Mouse (Mus musculus) heart, embryonic 14.5 days (tissue): Measurements from ENCODE around the gene Grip1. TPM values are rescaled to one million over a fixed set of nuclear protein-coding genes. Genes with fewer than 3 reads are reported as not detected.

Experiments used
- ATAC-seq: fragments of 200-750 bp; cut with Nextera tagmentation; 2 replicates; pipeline ENCODE4 v1.8.0; 2017; ENCODE audit warnings: low read depth, moderate TSS enrichment; ENCODE audit not compliant: insufficient number of reproducible peaks, insufficient read depth, low FRiP score
- H3K27ac ChIP-seq, 2 experiments: fragments of 200-500 bp in 1 of 2; fragments of 300-500 bp in 1 of 2; sonication (generic) in 1 of 2; replicated peaks in 1 of 2; 2 replicates each; pipeline ENCODE4 v1.5.1; 2012 to 2014; ENCODE audit warnings: low read depth in 2 of 2, low read length in 2 of 2, control low read depth in 1 of 2, mild to moderate bottlenecking in 1 of 2, mixed read lengths in 1 of 2; ENCODE audit not compliant: control insufficient read depth in 1 of 2, insufficient read depth in 1 of 2
- H3K27me3 ChIP-seq: fragments of 300-500 bp; sonication (generic); 2 replicates; pipeline ENCODE4 v1.6.1; 2014; ENCODE audit warnings: mild to moderate bottlenecking, low read length, control low read depth; ENCODE audit not compliant: control insufficient read depth, insufficient read depth
- H3K36me3 ChIP-seq: fragments of 300-500 bp; sonication (generic); 2 replicates; pipeline ENCODE4 v1.6.1; 2014; ENCODE audit warnings: mild to moderate bottlenecking, control low read depth, low read length, mixed read lengths; ENCODE audit not compliant: control insufficient read depth, insufficient read depth
- H3K4me1 ChIP-seq, 2 experiments: fragments of 200-500 bp in 1 of 2; fragments of 300-500 bp in 1 of 2; sonication (generic) in 1 of 2; 2 replicates each; pipeline ENCODE4 v1.6.1; 2012 to 2014; ENCODE audit warnings: low read length in 2 of 2, control low read depth in 1 of 2, mixed read lengths in 1 of 2; ENCODE audit not compliant: control insufficient read depth in 2 of 2, insufficient read depth in 2 of 2
- H3K4me2 ChIP-seq: fragments of 300-500 bp; sonication (generic); 2 replicates; pipeline ENCODE4 v1.6.1; 2014; ENCODE audit warnings: mild to moderate bottlenecking, low read length
- H3K4me3 ChIP-seq, 2 experiments: fragments of 200-500 bp in 1 of 2; fragments of 300-500 bp in 1 of 2; sonication (generic) in 1 of 2; 2 replicates each; pipeline ENCODE4 v1.5.1; 2012 to 2014; ENCODE audit warnings: low read length in 2 of 2, mild to moderate bottlenecking in 2 of 2, control low read depth in 1 of 2, low read depth in 1 of 2, moderate library complexity in 1 of 2; ENCODE audit not compliant: control insufficient read depth in 1 of 2, insufficient read depth in 1 of 2
- H3K9ac ChIP-seq: fragments of 300-500 bp; sonication (generic); 2 replicates; pipeline ENCODE4 v1.6.1; 2014; ENCODE audit warnings: mild to moderate bottlenecking, low read length
- H3K9me3 ChIP-seq: fragments of 300-500 bp; sonication (generic); 2 replicates; pipeline ENCODE4 v1.6.1; 2016; ENCODE audit warnings: low read length, control low read depth; ENCODE audit not compliant: control insufficient read depth
- WGBS: fragments of 180-500 bp; shearing (Covaris S2); extraction: QIAGEN DNeasy Blood & Tissue Kit; methylation state at CpG from one replicate; pipeline ENCODE4 v1.1.7; 2014; 5-methylcytosine and 5-hydroxymethylcytosine counted together
- polyA plus RNA-seq: library from polyadenylated mRNA; unstranded; fragments of >200 nt; fragmentation: Nextera tagmentation; extraction: Ambion mirVana; gene quantifications from 2 replicates; pipeline ENCODE4 v1.2.1, GENCODE M21; 2014

Grip1 gene
- polyA plus RNA-seq, 1 experiment from 2014 or later, result 2.9 TPM

GRCm38 (mm10) chr10:119752361-119752798, 298.8 kb downstream of the Grip1 start:
- H3K36me3 ChIP-seq, result no peaks in the 10 kb centered on the region
- H3K9ac ChIP-seq, result no peak overlapping the region
- H3K27ac ChIP-seq, result no peak overlapping the region
- no peak overlapping the region for H3K4me2 ChIP-seq
- H3K4me3 ChIP-seq, result no peak overlapping the region
- ATAC-seq, result no peak
- H3K9me3 ChIP-seq, result no peaks in the 10 kb centered on the region
- no peaks in the 10 kb centered on the region for H3K27me3 ChIP-seq
- H3K4me1 ChIP-seq, result peaks cover 0 to 3% of the 10 kb centered on the region in 2 experiments; a peak in 1 of 4 replicates
- 73% methylated on average over 6 of the region's 6 CpGs for WGBS

GRCm38 (mm10) chr10:119756271-119756670, 302.6 kb downstream of the Grip1 start:
- ATAC-seq, result no peak
- no peak overlapping the region for H3K9ac ChIP-seq
- 86% methylated on average over 7 of the region's 7 CpGs for WGBS

GRCm38 (mm10) chr10:119757219-119757618, 303.6 kb downstream of the Grip1 start:
- WGBS, result 84% methylated on average over 6 of the region's 6 CpGs
- no peak overlapping the region for H3K4me2 ChIP-seq
- no peaks in the 10 kb centered on the region for H3K36me3 ChIP-seq
- H3K9ac ChIP-seq, result no peak overlapping the region
- peaks cover 0 to 3% of the 10 kb centered on the region in 2 experiments; a peak in 2 of 4 replicates for H3K4me1 ChIP-seq
- H3K4me3 ChIP-seq, result no peak overlapping the region
- H3K27me3 ChIP-seq, result no peaks in the 10 kb centered on the region
- no peak overlapping the region for H3K27ac ChIP-seq
- ATAC-seq, result no peak
- no peaks in the 10 kb centered on the region for H3K9me3 ChIP-seq

More at GRCm38 (mm10) chr10:119756271-119756670, 302.6 kb downstream of the Grip1 start:
- H3K4me2 ChIP-seq, result no peak overlapping the region
- H3K9me3 ChIP-seq, result no peaks in the 10 kb centered on the region
- H3K4me3 ChIP-seq, result no peak overlapping the region
- no peaks in the 10 kb centered on the region for H3K27me3 ChIP-seq
- H3K27ac ChIP-seq, result no peak overlapping the region
- H3K4me1 ChIP-seq, result peaks cover 0 to 3% of the 10 kb centered on the region in 2 experiments; a peak in 2 of 4 replicates
- no peaks in the 10 kb centered on the region for H3K36me3 ChIP-seq

- Histone ChIP-seq H3K4me2 (no peak overlapping the region), H3K27me3 (no peaks in the 10 kb centered on the region), H3K27ac (no peak overlapping the region), H3K9me3 (no peaks in the 10 kb centered on the region), H3K9ac (no peak overlapping the region), H3K36me3 (no peaks in the 10 kb centered on the region), H3K4me3 (no peak overlapping the region), H3K4me1 (no peaks in the 10 kb centered on the region; a peak in 1 of 4 replicates)
- 90% methylated on average over 33 of the region's 33 CpGs for WGBS
- ATAC-seq, result no peak
Observed at GRCm38 (mm10) chr10:119761451-119762367, 308.1 kb downstream of the Grip1 start.

DNA sequence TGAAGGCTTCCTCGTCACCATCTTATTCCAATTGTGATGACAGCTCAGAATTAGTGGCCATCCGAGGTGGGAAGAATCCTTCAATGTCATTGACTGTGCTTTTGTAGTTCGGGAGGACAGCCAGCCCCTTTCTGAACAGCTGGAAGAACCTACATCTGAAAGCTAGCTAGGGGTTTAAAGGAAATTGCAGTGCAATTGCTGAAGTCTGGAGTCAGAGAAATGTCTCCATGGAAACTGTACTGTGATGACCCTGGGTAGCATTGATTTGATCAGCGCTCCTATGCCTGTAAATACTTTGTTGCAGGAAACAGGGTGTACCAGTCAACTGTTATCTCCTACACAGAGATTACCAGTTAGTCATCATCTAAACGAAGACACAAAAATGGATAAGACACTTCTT, 325.2 kb downstream of the Grip1 start:
- no peak overlapping the region for H3K4me2 ChIP-seq
- H3K36me3 ChIP-seq, result no peaks in the 10 kb centered on the region
- H3K9ac ChIP-seq, result no peak overlapping the region
- WGBS, result 56% methylated on average over 5 of the region's 5 CpGs
- H3K27ac ChIP-seq, result no peak overlapping the region
- no peak for ATAC-seq
- no peaks in the 10 kb centered on the region for H3K4me1 ChIP-seq
- no peaks in the 10 kb centered on the region for H3K9me3 ChIP-seq
- H3K27me3 ChIP-seq, result no peaks in the 10 kb centered on the region
- no peak overlapping the region for H3K4me3 ChIP-seq

GRCm38 (mm10) chr10:119779657-119780056, 326.0 kb downstream of the Grip1 start:
- 84% methylated on average over 1 of the region's 1 CpGs for WGBS
- no peaks in the 10 kb centered on the region for H3K4me1 ChIP-seq
- no peaks in the 10 kb centered on the region for H3K36me3 ChIP-seq
- H3K27ac ChIP-seq, result no peak overlapping the region
- H3K27me3 ChIP-seq, result no peaks in the 10 kb centered on the region
- H3K9me3 ChIP-seq, result no peaks in the 10 kb centered on the region
- no peak for ATAC-seq
- no peak overlapping the region for H3K9ac ChIP-seq
- no peak overlapping the region for H3K4me3 ChIP-seq
- H3K4me2 ChIP-seq, result no peak overlapping the region

- 67% methylated on average over 1 of the region's 1 CpGs for WGBS
- no peak for ATAC-seq
Observed at GRCm38 (mm10) chr10:119790507-119790906, 336.9 kb downstream of the Grip1 start.

More at GRCm38 (mm10) chr10:119790507-119790906, 336.9 kb downstream of the Grip1 start:
- H3K27me3 ChIP-seq, result no peaks in the 10 kb centered on the region
- H3K4me3 ChIP-seq, result no peak overlapping the region
- H3K9me3 ChIP-seq, result no peaks in the 10 kb centered on the region
- no peaks in the 10 kb centered on the region for H3K4me1 ChIP-seq
- no peak overlapping the region for H3K27ac ChIP-seq
- no peak overlapping the region for H3K4me2 ChIP-seq
- no peak overlapping the region for H3K9ac ChIP-seq
- no peaks in the 10 kb centered on the region for H3K36me3 ChIP-seq
